Mouse (Mus musculus) liver, embryonic 14.5 days (tissue): ENCODE results near the gene 4933427D14Rik. TPM values are rescaled to one million over a fixed set of nuclear protein-coding genes. Genes with fewer than 3 reads are reported as not detected.

ENCODE experiments used
- ATAC-seq: fragments of 200-750 bp; cut with Nextera tagmentation; 2 replicates; pipeline ENCODE4 v1.8.0; 2017; ENCODE audit warnings: moderate number of reproducible peaks, mild to moderate bottlenecking, moderate library complexity; ENCODE audit not compliant: insufficient read depth
- DNase-seq, 3 experiments: peaks; one replicate each; pipeline ENCODE4 v3.0.0-alpha.2; 2012 to 2013; ENCODE audit warnings: low read depth in 3 of 3, low spot score in 3 of 3
- H3K27ac ChIP-seq: fragments of 300-500 bp; sonication (generic); 2 replicates; pipeline ENCODE4 v1.5.1; 2014; ENCODE audit warnings: moderate library complexity, mild to moderate bottlenecking, control low read depth, inconsistent platforms
- H3K27me3 ChIP-seq: fragments of 300-500 bp; sonication (generic); 2 replicates; pipeline ENCODE4 v1.6.1; 2014; ENCODE audit warnings: mild to moderate bottlenecking, low read length, moderate library complexity; ENCODE audit not compliant: control insufficient read depth, insufficient read depth
- H3K36me3 ChIP-seq: fragments of 300-500 bp; sonication (generic); replicated peaks from 2 replicates; pipeline ENCODE4 v1.6.1; 2014; ENCODE audit warnings: low read depth; ENCODE audit not compliant: control insufficient read depth, insufficient read depth
- H3K4me1 ChIP-seq, 2 experiments: fragments of 200-500 bp in 1 of 2; fragments of 300-500 bp in 1 of 2; sonication (generic) in 1 of 2; replicated peaks; 2 replicates each; pipeline ENCODE4 v1.6.1; 2012 to 2014; ENCODE audit warnings: antibody characterized with exemption in 1 of 2, inconsistent platforms in 1 of 2, low read length in 1 of 2; ENCODE audit not compliant: control insufficient read depth in 2 of 2, insufficient read depth in 2 of 2
- H3K4me2 ChIP-seq: fragments of 300-500 bp; sonication (generic); 2 replicates; pipeline ENCODE4 v1.6.1; 2014; ENCODE audit warnings: low read depth, mild to moderate bottlenecking, control low read depth, moderate library complexity
- H3K4me3 ChIP-seq, 2 experiments: fragments of 200-500 bp in 1 of 2; fragments of 300-500 bp in 1 of 2; sonication (generic) in 1 of 2; 2 replicates each; pipeline ENCODE4 v1.5.1; 2012 to 2014; ENCODE audit warnings: low read depth in 2 of 2, low read length in 2 of 2, mild to moderate bottlenecking in 2 of 2, control low read depth in 1 of 2, inconsistent platforms in 1 of 2, moderate library complexity in 1 of 2; ENCODE audit not compliant: insufficient read depth in 1 of 2
- H3K9ac ChIP-seq: fragments of 300-500 bp; sonication (generic); replicated peaks from 2 replicates; pipeline ENCODE4 v1.6.1; 2014; ENCODE audit warnings: mild to moderate bottlenecking, control low read depth, moderate library complexity
- H3K9me3 ChIP-seq: fragments of 300-500 bp; sonication (generic); 2 replicates; pipeline ENCODE4 v1.6.1; 2016; ENCODE audit warnings: low read length, mixed read lengths; ENCODE audit not compliant: control insufficient read depth
- CTCF ChIP-seq: IDR thresholded peaks from 2 replicates; pipeline ENCODE4 v1.5.1; 2016; ENCODE audit warnings: antibody characterized with exemption, low read depth, control low read depth
- EP300 ChIP-seq: IDR thresholded peaks from 2 replicates; pipeline ENCODE4 v1.6.1; 2016; ENCODE audit warnings: antibody characterized with exemption, low read depth
- WGBS: fragments of 180-500 bp; shearing (Covaris S2); extraction: QIAGEN DNeasy Blood & Tissue Kit; methylation state at CpG from one replicate; pipeline ENCODE4 v1.1.7; 2014; ENCODE audit not compliant: insufficient replicate concordance; 5-methylcytosine and 5-hydroxymethylcytosine counted together
- polyA plus RNA-seq, 2 experiments: library from polyadenylated mRNA; depleted of rRNA in 1 of 2; stranded (reverse) in 1 of 2; unstranded in 1 of 2; fragments of >200 nt; fragmentation: Nextera tagmentation in 1 of 2; extraction: Ambion mirVana in 1 of 2; gene quantifications; 2 replicates each; pipeline versions ENCODE4 v1.2.1 to v1.2.3; 2012 to 2014

Gene 4933427D14Rik
- polyA plus RNA-seq, 2 experiments, result 2.3 to 2.8 TPM

GRCm38 (mm10) chr11:72190857-72191256 lies 16.4 kb downstream of the 4933427D14Rik start:
- no peaks in the 10 kb centered on the region; the same call in 1 of the 2 replicates for H3K36me3 ChIP-seq
- H3K4me3 ChIP-seq, result no peak overlapping the region
- H3K9me3 ChIP-seq, result no peaks in the 10 kb centered on the region
- TF ChIP-seq CTCF (no peak), EP300 (no peak)
- H3K27ac ChIP-seq, result no peak overlapping the region
- H3K4me1 ChIP-seq, result no peaks in the 10 kb centered on the region
- no peak overlapping the region for H3K9ac ChIP-seq
- DNase-seq (no peak), ATAC-seq (no peak)
- no peak overlapping the region for H3K4me2 ChIP-seq
- no peaks in the 10 kb centered on the region for H3K27me3 ChIP-seq
- WGBS, result 84% methylated on average over 1 of the region's 1 CpGs

GRCm38 (mm10) chr11:72184252-72184651 lies 23.0 kb downstream of the 4933427D14Rik start:
- 71% methylated on average over 4 of the region's 4 CpGs for WGBS

DNA sequence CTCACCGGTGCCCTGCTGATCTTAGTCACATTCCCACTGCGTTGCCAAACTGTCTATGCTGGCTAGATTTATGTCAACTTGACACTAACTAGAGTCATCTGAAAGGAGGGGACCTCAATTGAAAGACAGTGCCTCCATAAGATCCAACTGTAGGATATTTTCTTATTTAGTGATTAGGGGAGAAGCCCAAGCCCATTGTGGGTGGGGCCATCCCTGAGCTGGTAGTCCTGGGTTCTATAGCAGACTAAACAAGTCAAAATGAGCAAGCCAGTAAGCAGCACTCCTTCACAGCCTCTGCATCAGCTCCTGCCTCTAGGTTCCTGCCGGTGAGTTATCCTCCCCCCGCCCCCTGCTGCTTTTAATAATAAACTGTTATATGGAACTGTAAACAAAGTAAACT lies 26.1 kb downstream of the 4933427D14Rik start:
- Histone ChIP-seq H3K9ac (no peak overlapping the region), H3K4me2 (no peak overlapping the region), H3K36me3 (no peaks in the 10 kb centered on the region), H3K4me1 (no peaks in the 10 kb centered on the region), H3K27me3 (no peaks in the 10 kb centered on the region), H3K4me3 (no peak overlapping the region), H3K9me3 (no peaks in the 10 kb centered on the region), H3K27ac (no peak overlapping the region)
- DNase-seq (no peak), ATAC-seq (no peak)
- TF ChIP-seq EP300, result no peak
- no peak for TF ChIP-seq CTCF
- 82% methylated on average over 4 of the region's 4 CpGs for WGBS

More at GRCm38 (mm10) chr11:72184252-72184651, 23.0 kb downstream of the 4933427D14Rik start:
- Histone ChIP-seq H3K9ac (no peak overlapping the region), H3K9me3 (no peaks in the 10 kb centered on the region), H3K4me2 (no peak overlapping the region), H3K36me3 (no peaks in the 10 kb centered on the region), H3K4me1 (no peaks in the 10 kb centered on the region), H3K27ac (no peak overlapping the region), H3K4me3 (no peak overlapping the region), H3K27me3 (no peaks in the 10 kb centered on the region)
- DNase-seq (no peak), ATAC-seq (no peak)
- TF ChIP-seq CTCF, result no peak
- TF ChIP-seq EP300, result no peak

DNA sequence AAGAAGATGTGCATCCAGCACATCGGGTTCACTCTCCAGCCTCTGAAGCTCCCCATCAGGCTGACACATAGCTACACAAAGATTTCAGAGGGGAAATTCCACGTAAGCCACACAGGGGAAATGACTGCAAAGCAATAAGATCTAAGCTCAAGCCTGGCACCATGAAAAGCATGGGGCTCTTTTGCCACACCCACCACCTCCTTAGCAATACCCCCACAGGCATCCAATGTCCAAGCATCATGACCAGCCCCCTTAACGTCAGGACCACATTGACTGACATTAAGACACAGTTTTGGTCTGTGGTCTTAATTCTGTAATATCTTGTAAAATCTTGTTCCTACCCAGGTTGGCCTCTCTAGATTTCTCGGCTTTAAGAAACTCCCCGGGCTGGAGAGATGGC lies 26.7 kb downstream of the 4933427D14Rik start:
- Histone ChIP-seq H3K9me3 (no peaks in the 10 kb centered on the region), H3K36me3 (no peaks in the 10 kb centered on the region), H3K4me2 (no peak overlapping the region), H3K27ac (no peak overlapping the region), H3K4me1 (no peaks in the 10 kb centered on the region), H3K4me3 (no peak overlapping the region), H3K9ac (no peak overlapping the region), H3K27me3 (no peaks in the 10 kb centered on the region)
- ATAC-seq (no peak), DNase-seq (no peak)
- TF ChIP-seq EP300, result no peak
- 75% methylated on average over 5 of the region's 5 CpGs for WGBS

- H3K4me1 ChIP-seq, result no peaks in the 10 kb centered on the region
- DNase-seq (no peak), ATAC-seq (no peak)
- H3K9ac ChIP-seq, result no peak overlapping the region
- H3K27me3 ChIP-seq, result no peaks in the 10 kb centered on the region
- WGBS, result 68% methylated on average over 3 of the region's 3 CpGs
- H3K4me2 ChIP-seq, result no peak overlapping the region
- H3K27ac ChIP-seq, result no peak overlapping the region
- no peaks in the 10 kb centered on the region; the same call in 1 of the 2 replicates for H3K36me3 ChIP-seq
- TF ChIP-seq CTCF (no peak), EP300 (no peak)
- no peaks in the 10 kb centered on the region for H3K9me3 ChIP-seq
- H3K4me3 ChIP-seq, result no peak overlapping the region
These were observed 30.7 kb downstream of the 4933427D14Rik start for GRCm38 (mm10) chr11:72176553-72176952.
